Mouse (Mus musculus) cerebellum, adult 2 months (tissue): ENCODE measurements at regions not wholly inside any gene's neighbourhood (a gene's known extent, or its start where the extent isn't known, plus 50 kb on each side); places are given as distances from the start of the nearest gene placed in this dataset.

Experiments
- CTCF ChIP-seq: fragments of 200-500 bp; IDR thresholded peaks from 2 replicates; pipeline ENCODE4 v1.5.1; 2011; ENCODE audit warnings: low read depth, mild to moderate bottlenecking, control low read depth, low read length, moderate library complexity, borderline replicate concordance; ENCODE audit not compliant: insufficient read depth
- POLR2A ChIP-seq: fragments of 200-500 bp; IDR thresholded peaks from 2 replicates; pipeline ENCODE4 v1.6.1; 2011; ENCODE audit warnings: low read length, control low read depth, borderline replicate concordance; ENCODE audit not compliant: insufficient read depth

DNA sequence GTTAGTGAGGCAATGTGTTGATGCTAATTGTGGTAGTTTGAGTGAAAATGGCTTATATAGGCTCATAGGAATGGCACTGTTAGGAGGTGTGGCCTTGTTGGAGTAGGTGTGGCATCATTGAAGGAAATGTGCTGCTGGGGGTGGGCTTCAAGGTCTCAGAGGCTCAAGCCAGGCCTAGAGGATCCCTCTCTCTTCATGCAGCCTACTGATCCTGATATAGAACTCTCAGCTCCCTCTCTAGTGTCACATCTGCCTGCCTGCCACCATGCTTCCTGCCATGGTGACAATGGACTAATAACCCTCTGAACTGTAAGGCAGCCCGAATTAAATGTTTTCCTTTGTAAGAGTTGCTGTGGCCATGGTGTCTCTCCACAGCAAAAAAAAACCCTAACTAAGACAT lies 68.4 kb upstream of the Igfbp5 start:
- no peak for TF ChIP-seq CTCF
- no peak for TF ChIP-seq POLR2A
